23 mouse cellular contexts compared by ENCODE assay signal in genomic region chr5:31196207-31196606, GRCm38 (mm10).
"Had no signal": no experiment of that assay in that cellular context is flagged by ENCODE, and none has a peak within 500 bp of the region (broad histone marks: within the 10 kb centered on the region; RNA-seq: fewer than 3 reads in every experiment).

No protein-coding gene starts in this region.

- H3K9ac ChIP-seq: kidney, embryonic 15.5 days; limb, embryonic 12.5 days; limb, embryonic 15.5 days; liver, embryonic 14.5 days; liver, postnatal 0 days; lung, embryonic 14.5 days; midbrain, embryonic 12.5 days; neural tube, embryonic 12.5 days; neural tube, embryonic 15.5 days had no signal

- H3K27me3 ChIP-seq: kidney, embryonic 15.5 days; limb, embryonic 12.5 days; limb, embryonic 15.5 days; megakaryocyte, embryonic 14.5 days; midbrain, embryonic 12.5 days; neural tube, embryonic 12.5 days; neural tube, embryonic 15.5 days had no signal

- H3K4me2 ChIP-seq: kidney, embryonic 15.5 days; limb, embryonic 12.5 days; limb, embryonic 15.5 days; liver, embryonic 11.5 days; lung, embryonic 14.5 days; midbrain, embryonic 12.5 days; neural tube, embryonic 12.5 days; neural tube, embryonic 15.5 days had no signal

- H3K27ac ChIP-seq: kidney, embryonic 15.5 days; limb, embryonic 12.5 days; limb, embryonic 15.5 days; liver, embryonic 14.5 days; midbrain, embryonic 12.5 days; neural tube, embryonic 12.5 days; neural tube, embryonic 15.5 days had no signal

- H3K4me3 ChIP-seq: limb, embryonic 12.5 days; limb, embryonic 15.5 days; megakaryocyte, embryonic 14.5 days; midbrain, embryonic 12.5 days; neural tube, embryonic 12.5 days; neural tube, embryonic 15.5 days had no signal

- H3K9me3 ChIP-seq: megakaryocyte, embryonic 14.5 days had no signal

- DNase-seq: kidney, adult 8-10 months; kidney, postnatal 10 days; kidney, postnatal 36 days; left cerebral cortex, postnatal 4 days; liver, postnatal 0 days; lung, embryonic 14.5 days; right cerebral cortex, adult 18-20 months; right cerebral cortex, postnatal 14 days; right cerebral cortex, postnatal 4 days; thymus, adult 18-20 months; thymus, postnatal 14 days; thymus, postnatal 4 days had no signal

- ATAC-seq: liver, postnatal 0 days; lung, postnatal 0 days; midbrain, embryonic 16.5 days had no signal
